Mouse (Mus musculus) testis, adult 2 months (tissue): ENCODE results near the gene Serinc5.

Source experiments
- CTCF ChIP-seq: fragments of 200-500 bp; IDR thresholded peaks from 2 replicates; pipeline ENCODE4 v1.5.1; 2012; ENCODE audit warnings: low read depth, mild to moderate bottlenecking, inconsistent platforms, low read length, moderate library complexity; ENCODE audit not compliant: control insufficient read depth, insufficient read depth, insufficient replicate concordance
- POLR2A ChIP-seq: fragments of 200-500 bp; IDR thresholded peaks from 2 replicates; pipeline ENCODE4 v1.6.1; 2012; ENCODE audit warnings: low read depth, mild to moderate bottlenecking, inconsistent platforms, low read length, moderate library complexity; ENCODE audit not compliant: control insufficient read depth

GRCm38 (mm10) chr13:92626196-92626595 is 15.3 kb downstream of the Serinc5 start:
- TF ChIP-seq POLR2A, result no peak
- no peak for TF ChIP-seq CTCF
